Mouse (Mus musculus) heart, embryonic 15.5 days (tissue): Measurements from ENCODE around the gene Slc16a5. TPM values are rescaled to one million over a fixed set of nuclear protein-coding genes. Genes with fewer than 3 reads are reported as not detected.
A peak's percentile ranks its signal among the peaks of the same experiment; 100 is the strongest.
"Not testable (repeated sequence)": the region's sequence is repeated elsewhere in the genome, so short reads cannot be mapped to it uniquely, and the experiment has no call there.

ENCODE experiments used
- ATAC-seq: fragments of 200-750 bp; cut with Nextera tagmentation; replicated peaks from 2 replicates; pipeline ENCODE4 v1.8.0; 2017; ENCODE audit warnings: low read depth, moderate TSS enrichment; ENCODE audit not compliant: insufficient number of reproducible peaks, insufficient read depth, low FRiP score
- H3K27ac ChIP-seq: fragments of 300-500 bp; sonication (generic); 2 replicates; pipeline ENCODE4 v1.5.1; 2015; ENCODE audit warnings: mild to moderate bottlenecking, inconsistent platforms
- H3K27me3 ChIP-seq: fragments of 300-500 bp; sonication (generic); 2 replicates; pipeline ENCODE4 v1.6.1; 2015; ENCODE audit warnings: inconsistent platforms
- H3K36me3 ChIP-seq: fragments of 300-500 bp; sonication (generic); 2 replicates; pipeline ENCODE4 v1.6.1; 2015; ENCODE audit warnings: mild to moderate bottlenecking, inconsistent platforms
- H3K4me1 ChIP-seq: fragments of 300-500 bp; sonication (generic); replicated peaks from 2 replicates; pipeline ENCODE4 v1.6.1; 2015; ENCODE audit warnings: inconsistent platforms
- H3K4me2 ChIP-seq: fragments of 300-500 bp; sonication (generic); 2 replicates; pipeline ENCODE4 v1.6.1; 2015; ENCODE audit warnings: inconsistent platforms, mild to moderate bottlenecking, moderate library complexity
- H3K4me3 ChIP-seq: fragments of 300-500 bp; sonication (generic); 2 replicates; pipeline ENCODE4 v1.5.1; 2015; ENCODE audit warnings: mild to moderate bottlenecking, inconsistent platforms
- H3K9ac ChIP-seq: fragments of 300-500 bp; sonication (generic); 2 replicates; pipeline ENCODE4 v1.6.1; 2015; ENCODE audit warnings: mild to moderate bottlenecking, inconsistent platforms
- H3K9me3 ChIP-seq: fragments of 300-500 bp; sonication (generic); replicated peaks from 2 replicates; pipeline ENCODE4 v1.6.1; 2016; ENCODE audit warnings: inconsistent platforms
- WGBS: fragments of 180-500 bp; shearing (Covaris S2); methylation state at CpG from one replicate; pipeline ENCODE4 v1.1.7; 2015; ENCODE audit warnings: mixed read lengths; 5-methylcytosine and 5-hydroxymethylcytosine counted together
- polyA plus RNA-seq: library from polyadenylated mRNA; unstranded; fragments of >200 nt; fragmentation: Nextera tagmentation; extraction: Ambion mirVana; gene quantifications from 2 replicates; pipeline ENCODE4 v1.2.1, GENCODE M21; 2015

The Slc16a5 gene
- polyA plus RNA-seq, 1 experiment from 2014 or later = 0.57 TPM

- H3K9me3 ChIP-seq = no peaks in the 10 kb centered on the region
- no peak for ATAC-seq
- 0 out of 2 replicates have a peak overlapping the region, but pooled peaks have one; percentile 0 for H3K4me3 ChIP-seq
- H3K36me3 ChIP-seq = no peaks in the 10 kb centered on the region
- H3K27me3 ChIP-seq = no peaks in the 10 kb centered on the region; the same call in 1 of the 2 replicates
- no peak overlapping the region for H3K9ac ChIP-seq
- peaks cover 10% of the 10 kb centered on the region for H3K4me1 ChIP-seq
- H3K27ac ChIP-seq = no peak overlapping the region
- WGBS = 84% methylated on average over 8 of the region's 8 CpGs
- no peak overlapping the region; the same call in 1 of the 2 replicates for H3K4me2 ChIP-seq
Observed at GRCm38 (mm10) chr11:115464851-115465250, 2.6 kb downstream of the Slc16a5 start.

GRCm38 (mm10) chr11:115467217-115467618, 4.9 kb downstream of the Slc16a5 start:
- Histone ChIP-seq H3K4me3 (no peak overlapping the region), H3K9me3 (no peaks in the 10 kb centered on the region), H3K4me2 (no peak overlapping the region), H3K9ac (no peak overlapping the region), H3K4me1 (peaks cover 11% of the 10 kb centered on the region), H3K27me3 (no peaks in the 10 kb centered on the region; the same call in 1 of the 2 replicates), H3K36me3 (no peaks in the 10 kb centered on the region), H3K27ac (no peak overlapping the region)
- 30% methylated on average over 4 of the region's 4 CpGs for WGBS
- ATAC-seq = no peak

- H3K9ac ChIP-seq = no peak overlapping the region
- H3K27me3 ChIP-seq = no peaks in the 10 kb centered on the region
- no peak overlapping the region for H3K4me2 ChIP-seq
- no peaks in the 10 kb centered on the region for H3K9me3 ChIP-seq
- no peak overlapping the region for H3K4me3 ChIP-seq
- 78% methylated on average over 7 of the region's 7 CpGs for WGBS
- no peaks in the 10 kb centered on the region for H3K36me3 ChIP-seq
- H3K27ac ChIP-seq = no peak overlapping the region; the same call in 1 of the 2 replicates
- no peak for ATAC-seq
- peaks cover 35% of the 10 kb centered on the region for H3K4me1 ChIP-seq
Observed at GRCm38 (mm10) chr11:115472183-115472582, 9.9 kb downstream of the Slc16a5 start.

- H3K9ac ChIP-seq = 0 out of 2 replicates have a peak overlapping the region, but pooled peaks have one; percentile 79
- no peaks in the 10 kb centered on the region for H3K36me3 ChIP-seq
- H3K9me3 ChIP-seq = no peaks in the 10 kb centered on the region
- peaks cover 35% of the 10 kb centered on the region for H3K4me1 ChIP-seq
- ATAC-seq = peak; percentile 54
- peak overlapping the region; percentile 23 for H3K4me2 ChIP-seq
- WGBS = 14% methylated on average over 15 of the region's 15 CpGs
- H3K27ac ChIP-seq = peak overlapping the region; percentile 83
- no peak overlapping the region for H3K4me3 ChIP-seq
- no peaks in the 10 kb centered on the region for H3K27me3 ChIP-seq
Observed at GRCm38 (mm10) chr11:115473626-115474275, 11.5 kb downstream of the Slc16a5 start.

GRCm38 (mm10) chr11:115475025-115475757, 12.9 kb downstream of the Slc16a5 start, which contains the start of gene Armc7:
Armc7 (plus strand) TSS chr11:115475667.
- Histone ChIP-seq H3K9ac (peak within 1 kb of the TSS; percentile 79), H3K27me3 (no peaks in the 10 kb centered on the region), H3K4me2 (peak within 1 kb of the TSS; percentile 76), H3K4me1 (peaks cover 35% of the 10 kb centered on the region), H3K27ac (peak within 1 kb of the TSS; percentile 83), H3K4me3 (peak within 1 kb of the TSS; percentile 90), H3K36me3 (no peaks in the 10 kb centered on the region), H3K9me3 (no peaks in the 10 kb centered on the region)
- ATAC-seq = peak; percentile 96
- under 1% methylated on average over 26 of the region's 26 CpGs for WGBS

GRCm38 (mm10) chr11:115475758-115476237, 13.5 kb downstream of the Slc16a5 start:
- no peaks in the 10 kb centered on the region for H3K9me3 ChIP-seq
- H3K4me2 ChIP-seq = peak overlapping the region; percentile 76
- ATAC-seq = 0 out of 2 replicates have a peak, but pooled peaks have one; percentile 0
- H3K27ac ChIP-seq = peak overlapping the region; percentile 83; the same call in 1 of the 2 replicates
- H3K4me1 ChIP-seq = peaks cover 35% of the 10 kb centered on the region
- no peaks in the 10 kb centered on the region for H3K27me3 ChIP-seq
- no peaks in the 10 kb centered on the region for H3K36me3 ChIP-seq
- H3K4me3 ChIP-seq = peak overlapping the region; percentile 90
- H3K9ac ChIP-seq = peak overlapping the region; percentile 79
- WGBS = 2% methylated on average over 28 of the region's 28 CpGs

- not testable (repeated sequence) for ATAC-seq, H3K9ac ChIP-seq, H3K27me3 ChIP-seq, H3K27ac ChIP-seq, H3K36me3 ChIP-seq, H3K9me3 ChIP-seq
- Histone ChIP-seq H3K4me3 (peak overlapping the region; percentile 90), H3K4me2 (peak overlapping the region; percentile 76), H3K4me1 (peaks cover 35% of the 10 kb centered on the region)
- 69% methylated on average over 4 of the region's 4 CpGs for WGBS
Observed at GRCm38 (mm10) chr11:115476630-115477029, 14.4 kb downstream of the Slc16a5 start.

GRCm38 (mm10) chr11:115477388-115477787, 15.1 kb downstream of the Slc16a5 start:
- WGBS = 74% methylated on average over 7 of the region's 7 CpGs
- not testable (repeated sequence) for H3K4me3 ChIP-seq, H3K9ac ChIP-seq, H3K36me3 ChIP-seq, H3K9me3 ChIP-seq, ATAC-seq, H3K27ac ChIP-seq, H3K4me2 ChIP-seq, H3K27me3 ChIP-seq
- H3K4me1 ChIP-seq = peaks cover 33% of the 10 kb centered on the region

GRCm38 (mm10) chr11:115478296-115478938, 16.1 kb downstream of the Slc16a5 start:
- Histone ChIP-seq H3K4me3 (no peak overlapping the region), H3K27ac (no peak overlapping the region), H3K36me3 (no peaks in the 10 kb centered on the region), H3K4me2 (no peak overlapping the region), H3K9me3 (no peaks in the 10 kb centered on the region), H3K4me1 (peaks cover 29% of the 10 kb centered on the region), H3K9ac (no peak overlapping the region), H3K27me3 (no peaks in the 10 kb centered on the region)
- WGBS = 79% methylated on average over 9 of the region's 9 CpGs
- ATAC-seq = no peak

- Histone ChIP-seq H3K4me1 (peaks cover 12% of the 10 kb centered on the region; the same call in 1 of the 2 replicates), H3K9ac (no peak overlapping the region), H3K27me3 (no peaks in the 10 kb centered on the region), H3K4me3 (no peak overlapping the region), H3K9me3 (no peaks in the 10 kb centered on the region), H3K27ac (no peak overlapping the region), H3K4me2 (no peak overlapping the region), H3K36me3 (no peaks in the 10 kb centered on the region)
- 79% methylated on average over 6 of the region's 6 CpGs for WGBS
- no peak for ATAC-seq
Observed at GRCm38 (mm10) chr11:115481553-115482259, 19.4 kb downstream of the Slc16a5 start.
